Mouse (Mus musculus) brain, embryonic 18.5 days (tissue): ENCODE data around the gene Usp37.
A peak's percentile ranks its signal among the peaks of the same experiment; 100 is the strongest.

Source experiments
- DNase-seq: peaks from one replicate; pipeline ENCODE4 v3.0.0-alpha.2; 2012; ENCODE audit warnings: low read depth, low spot score

Gene Usp37

GRCm38 (mm10) chr1:74460273-74460672 lies 83.8 kb downstream of the Usp37 start:
- no peak for DNase-seq

- peak; percentile 18 for DNase-seq
Observed at GRCm38 (mm10) chr1:74452611-74453045, 91.5 kb downstream of the Usp37 start.

GRCm38 (mm10) chr1:74444538-74444937 lies 99.5 kb downstream of the Usp37 start:
- DNase-seq: no peak

- DNase-seq: no peak
Observed at GRCm38 (mm10) chr1:74439166-74439876, 104.8 kb downstream of the Usp37 start.

GRCm38 (mm10) chr1:74437702-74438427 lies 106.2 kb downstream of the Usp37 start:
- DNase-seq: no peak

GRCm38 (mm10) chr1:74435563-74435962 lies 108.5 kb downstream of the Usp37 start:
- no peak for DNase-seq

GRCm38 (mm10) chr1:74434596-74434995 lies 109.5 kb downstream of the Usp37 start:
- DNase-seq: no peak

GRCm38 (mm10) chr1:74433220-74433619 lies 110.9 kb downstream of the Usp37 start:
- no peak for DNase-seq

GRCm38 (mm10) chr1:74425845-74426244 lies 118.2 kb downstream of the Usp37 start:
- no peak for DNase-seq

- DNase-seq: no peak
Observed at GRCm38 (mm10) chr1:74423147-74423546, 120.9 kb downstream of the Usp37 start.

GRCm38 (mm10) chr1:74419440-74419794 lies 124.7 kb downstream of the Usp37 start:
- DNase-seq: no peak

- DNase-seq: no peak
Observed at GRCm38 (mm10) chr1:74418747-74419439, 125.2 kb downstream of the Usp37 start.

GRCm38 (mm10) chr1:74415143-74415542 lies 128.9 kb downstream of the Usp37 start:
- DNase-seq: no peak

- no peak for DNase-seq
Observed at GRCm38 (mm10) chr1:74412711-74413110, 131.4 kb downstream of the Usp37 start.

- DNase-seq: no peak
Observed at GRCm38 (mm10) chr1:74411753-74412325, 132.2 kb downstream of the Usp37 start.

- no peak for DNase-seq
Observed at GRCm38 (mm10) chr1:74408589-74409504, 135.2 kb downstream of the Usp37 start, which contains the start of gene Vil1. Vil1 (plus strand) TSS chr1:74409376.

- DNase-seq: no peak
Observed at GRCm38 (mm10) chr1:74404206-74404605, 139.9 kb downstream of the Usp37 start.

GRCm38 (mm10) chr1:74401015-74401702 lies 142.9 kb downstream of the Usp37 start:
- no peak for DNase-seq

- no peak for DNase-seq
Observed at GRCm38 (mm10) chr1:74400531-74400930, 143.6 kb downstream of the Usp37 start.

GRCm38 (mm10) chr1:74397919-74398451 lies 146.1 kb downstream of the Usp37 start:
- DNase-seq: no peak
